Mouse (Mus musculus): ENCODE measurements around the gene Thop1. TPM values are rescaled to one million over a fixed set of nuclear protein-coding genes. Genes with fewer than 3 reads are reported as not detected.
"Not testable (repeated sequence)": the region's sequence is repeated elsewhere in the genome, so short reads cannot be mapped to it uniquely, and the experiment has no call there.

Gene Thop1
- polyA plus RNA-seq, 1 experiment from 2014 or later = 60.0 TPM

GRCm38 (mm10) chr10:81036251-81036650 is 33.6 kb upstream of the Thop1 start:
- no peak overlapping the region for H3K4me3 ChIP-seq
- H3K27ac ChIP-seq (replicated peaks) = no peak overlapping the region
- H3K9me3 ChIP-seq = no peaks in the 10 kb centered on the region
- peaks cover 18% of the 10 kb centered on the region for H3K36me3 ChIP-seq
- no peaks in the 10 kb centered on the region for H3K27me3 ChIP-seq
- H3K4me2 ChIP-seq (replicated peaks) = no peak overlapping the region
- no peak overlapping the region for H3K9ac ChIP-seq (replicated peaks)
- ATAC-seq (replicated peaks) = no peak
- WGBS = 82% methylated on average over 7 of the region's 7 CpGs
- H3K4me1 ChIP-seq = peaks cover 14% of the 10 kb centered on the region

DNA sequence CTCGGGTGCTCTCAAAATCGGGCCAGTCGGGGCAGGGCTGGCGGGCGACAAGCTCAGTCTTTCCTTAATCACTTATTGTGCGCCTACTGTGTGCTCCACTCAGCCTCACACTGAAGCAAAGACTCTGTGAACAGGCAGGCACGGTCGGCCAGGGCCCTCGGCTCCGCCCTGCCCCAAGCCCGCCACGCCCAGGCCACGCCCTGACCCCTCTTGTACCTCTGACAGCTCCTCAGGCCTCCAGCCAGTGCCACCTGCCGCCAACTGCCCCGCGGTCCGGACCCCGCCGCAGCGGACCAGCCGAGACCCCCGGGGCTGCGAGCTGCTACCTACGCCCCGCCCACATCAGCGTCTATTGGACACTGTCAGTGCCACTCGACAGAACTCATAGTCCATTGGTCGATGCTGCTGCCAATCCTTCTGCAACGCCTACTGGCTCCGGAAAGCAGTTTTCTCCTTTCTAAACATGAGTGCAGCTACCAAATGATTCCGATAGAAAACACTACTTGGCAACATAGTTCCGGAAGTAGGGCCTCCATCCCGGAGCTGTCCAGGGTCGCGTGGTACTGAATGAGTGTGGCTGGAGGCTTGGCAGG is 32.8 kb upstream of the Thop1 start, which contains the start of gene Slc39a3:
Gene Slc39a3, minus strand, starts transcription at position 439 of the 593 bp plus-strand sequence.
- Histone ChIP-seq H3K36me3 (peaks cover 12% of the 10 kb centered on the region), H3K4me3 (peak within 1 kb of the TSS; percentile 57), H3K9ac (replicated peaks) (peak within 1 kb of the TSS; percentile 68), H3K4me2 (replicated peaks) (peak within 1 kb of the TSS; percentile 54), H3K9me3 (no peaks in the 10 kb centered on the region), H3K4me1 (peaks cover 14% of the 10 kb centered on the region), H3K27me3 (no peaks in the 10 kb centered on the region), H3K27ac (replicated peaks) (peak within 1 kb of the TSS; percentile 56)
- ATAC-seq (replicated peaks) = peak; percentile 99
- under 1% methylated on average over 35 of the region's 35 CpGs for WGBS

DNA sequence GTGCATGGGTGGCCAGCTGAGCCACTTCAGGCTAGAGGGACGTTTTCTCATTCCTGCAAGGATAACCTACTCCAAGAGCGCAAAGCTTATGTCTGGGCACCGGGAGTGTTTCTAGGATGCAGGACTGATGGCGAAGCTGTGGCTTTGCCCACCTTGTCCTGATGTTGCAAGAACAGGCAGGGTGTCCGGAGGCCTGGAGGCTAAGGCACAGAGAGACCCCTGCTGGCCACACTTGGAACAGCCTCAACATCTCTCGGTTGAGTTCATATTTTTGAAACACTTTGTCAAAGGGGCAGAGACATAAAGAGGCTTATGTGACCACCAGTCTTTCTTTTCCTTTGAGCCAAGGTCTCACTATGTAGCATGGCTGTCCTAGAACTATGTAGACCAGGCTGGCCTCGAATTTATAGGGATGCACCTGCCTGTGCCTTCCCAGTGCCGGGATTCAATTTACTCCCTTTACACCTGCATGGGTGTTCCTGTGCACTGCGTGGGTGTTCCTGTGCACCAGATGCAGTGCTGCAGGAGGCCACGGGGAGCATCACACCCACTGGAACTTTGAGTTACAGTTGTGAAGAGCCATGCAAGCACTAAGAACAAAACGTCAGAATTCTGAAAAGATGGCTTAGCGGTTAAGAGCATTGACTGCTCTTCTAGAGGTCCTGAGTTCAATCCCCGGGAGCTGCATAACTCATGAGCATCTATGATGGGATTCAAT is 28.2 kb upstream of the Thop1 start:
- Histone ChIP-seq H3K27me3 (no peaks in the 10 kb centered on the region), H3K36me3 (peaks cover 40% of the 10 kb centered on the region), H3K4me1 (peaks cover 5% of the 10 kb centered on the region), H3K4me2 (replicated peaks) (no peak overlapping the region), H3K9me3 (no peaks in the 10 kb centered on the region), H3K4me3 (no peak overlapping the region), H3K27ac (replicated peaks) (no peak overlapping the region), H3K9ac (replicated peaks) (no peak overlapping the region)
- 35% methylated on average over 13 of the region's 13 CpGs for WGBS
- ATAC-seq (replicated peaks) = no peak

DNA sequence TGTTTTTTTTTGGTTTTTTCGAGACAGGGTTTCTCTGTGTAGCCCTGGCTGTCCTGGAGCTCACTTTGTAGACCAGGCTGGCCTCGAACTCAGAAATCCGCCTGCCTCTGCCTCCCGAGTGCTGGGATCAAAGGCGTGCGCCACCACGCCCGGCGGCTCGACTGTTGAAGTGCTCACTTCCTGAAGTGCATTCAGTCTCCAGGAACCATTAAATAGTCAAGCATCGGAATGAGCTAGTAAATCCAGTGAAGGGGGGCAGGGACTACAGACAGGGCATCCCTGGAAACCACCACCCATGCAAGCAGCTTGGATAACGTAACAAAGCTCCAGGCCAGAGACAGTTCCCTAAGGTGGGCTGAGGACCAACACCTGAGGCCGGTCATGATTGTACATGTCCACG is 24.6 kb upstream of the Thop1 start:
- WGBS = 95% methylated on average over 14 of the region's 14 CpGs

GRCm38 (mm10) chr10:81050645-81051044 is 19.2 kb upstream of the Thop1 start:
- Histone ChIP-seq H3K9me3 (no peaks in the 10 kb centered on the region), H3K27ac (replicated peaks) (no peak overlapping the region), H3K27me3 (no peaks in the 10 kb centered on the region), H3K4me1 (no peaks in the 10 kb centered on the region), H3K4me2 (replicated peaks) (no peak overlapping the region), H3K9ac (replicated peaks) (no peak overlapping the region), H3K36me3 (peaks cover 64% of the 10 kb centered on the region), H3K4me3 (no peak overlapping the region)
- ATAC-seq (replicated peaks) = no peak; the same call in 1 of the 2 replicates
- WGBS = 95% methylated on average over 4 of the region's 4 CpGs

More for the DNA sequence above, 24.6 kb upstream of the Thop1 start:
- peaks cover 76% of the 10 kb centered on the region for H3K36me3 ChIP-seq
- not testable (repeated sequence) for H3K27me3 ChIP-seq; H3K27ac ChIP-seq (replicated peaks); H3K9ac ChIP-seq (replicated peaks); H3K4me3 ChIP-seq; H3K4me1 ChIP-seq; H3K4me2 ChIP-seq (replicated peaks); H3K9me3 ChIP-seq; ATAC-seq (replicated peaks)

- ATAC-seq (replicated peaks) = no peak; the same call in 1 of the 2 replicates
- Histone ChIP-seq H3K4me3 (no peak overlapping the region), H3K9ac (replicated peaks) (no peak overlapping the region), H3K4me2 (replicated peaks) (no peak overlapping the region), H3K36me3 (peaks cover 60% of the 10 kb centered on the region), H3K4me1 (no peaks in the 10 kb centered on the region), H3K27ac (replicated peaks) (no peak overlapping the region), H3K27me3 (no peaks in the 10 kb centered on the region), H3K9me3 (no peaks in the 10 kb centered on the region)
- 95% methylated on average over 6 of the region's 6 CpGs for WGBS
Measured at GRCm38 (mm10) chr10:81051133-81051532, 18.7 kb upstream of the Thop1 start.

DNA sequence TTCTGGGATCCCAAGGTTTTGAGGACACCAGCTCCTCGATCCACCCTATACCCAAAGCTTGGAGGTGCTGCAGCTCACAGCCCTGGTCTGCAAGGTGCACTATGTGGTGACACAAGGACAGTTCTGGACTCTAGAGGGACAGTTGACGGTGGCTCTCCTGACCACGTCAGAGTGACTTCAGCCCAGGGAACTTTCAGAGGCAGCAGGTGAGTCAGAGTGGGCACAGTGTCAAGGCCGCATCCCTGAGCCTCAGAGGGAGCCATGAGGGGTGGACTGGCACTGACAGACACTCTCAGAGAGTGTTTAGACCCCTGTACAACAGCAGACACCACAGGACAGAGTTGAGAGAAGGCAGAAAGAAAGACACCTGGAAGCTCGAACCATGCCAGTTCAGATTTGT is 17.3 kb upstream of the Thop1 start:
- Histone ChIP-seq H3K4me3 (no peak overlapping the region), H3K9me3 (no peaks in the 10 kb centered on the region), H3K4me2 (replicated peaks) (no peak overlapping the region), H3K27ac (replicated peaks) (no peak overlapping the region), H3K36me3 (peaks cover 45% of the 10 kb centered on the region), H3K9ac (replicated peaks) (no peak overlapping the region), H3K27me3 (no peaks in the 10 kb centered on the region), H3K4me1 (peaks cover 14% of the 10 kb centered on the region)
- 92% methylated on average over 5 of the region's 5 CpGs for WGBS
- ATAC-seq (replicated peaks) = no peak

DNA sequence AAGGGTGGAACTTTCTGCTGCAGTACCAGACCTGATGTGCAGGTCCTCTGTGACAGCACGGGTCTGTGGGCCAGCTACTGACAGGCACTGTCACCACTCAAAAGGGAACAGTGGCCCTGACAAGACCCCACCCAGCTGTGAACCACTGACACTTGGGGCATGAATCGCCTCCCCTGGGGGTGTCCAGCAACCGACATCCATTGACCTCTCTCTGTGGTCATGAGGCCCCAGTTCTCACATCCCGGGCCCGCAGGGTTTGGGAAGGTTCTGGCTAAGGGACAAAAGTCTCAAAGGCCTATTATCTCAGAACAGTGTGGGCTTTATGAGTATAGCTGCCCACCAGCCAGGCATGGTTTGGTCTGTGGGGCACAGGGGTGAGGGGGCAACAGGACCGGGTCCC is 14.7 kb upstream of the Thop1 start:
- Histone ChIP-seq H3K9ac (replicated peaks) (no peak overlapping the region), H3K9me3 (no peaks in the 10 kb centered on the region), H3K27me3 (no peaks in the 10 kb centered on the region), H3K27ac (replicated peaks) (no peak overlapping the region), H3K4me1 (peaks cover 33% of the 10 kb centered on the region), H3K4me2 (replicated peaks) (no peak overlapping the region), H3K4me3 (no peak overlapping the region), H3K36me3 (peaks cover 19% of the 10 kb centered on the region)
- no peak for ATAC-seq (replicated peaks)
- WGBS = 88% methylated on average over 6 of the region's 6 CpGs

DNA sequence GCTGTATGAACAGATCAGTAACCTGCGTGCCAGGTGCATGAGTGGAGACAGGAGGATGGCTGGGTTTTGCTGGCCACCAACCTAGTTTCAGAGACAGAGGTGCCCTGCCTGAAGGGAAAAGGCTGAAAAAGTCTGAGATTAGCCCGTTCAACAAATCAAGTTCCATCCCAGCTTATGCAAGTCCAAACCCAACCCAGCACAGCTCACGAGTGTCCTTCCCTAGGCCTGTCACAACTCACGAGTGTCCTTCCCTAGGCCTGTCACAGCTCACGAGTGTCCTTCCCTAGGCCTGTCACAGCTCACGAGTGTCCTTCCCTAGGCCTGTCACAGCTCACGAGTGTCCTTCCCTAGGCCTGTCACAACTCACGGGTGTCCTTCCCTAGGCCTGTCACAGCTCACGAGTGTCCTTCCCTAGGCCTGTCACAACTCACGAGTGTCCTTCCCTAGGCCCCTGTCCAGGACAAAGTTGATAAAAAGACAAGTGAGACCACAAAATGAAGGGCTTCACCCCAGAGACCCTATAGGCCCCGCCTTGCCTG is 14.0 kb upstream of the Thop1 start:
- not testable (repeated sequence) for H3K9ac ChIP-seq (replicated peaks); H3K27me3 ChIP-seq
- 90% methylated on average over 11 of the region's 11 CpGs for WGBS

GRCm38 (mm10) chr10:81057406-81058130 is 12.3 kb upstream of the Thop1 start:
- no peak overlapping the region for H3K4me2 ChIP-seq (replicated peaks)
- no peaks in the 10 kb centered on the region for H3K27me3 ChIP-seq
- H3K36me3 ChIP-seq = no peaks in the 10 kb centered on the region
- H3K27ac ChIP-seq (replicated peaks) = no peak overlapping the region
- no peak overlapping the region for H3K9ac ChIP-seq (replicated peaks)
- 96% methylated on average over 23 of the region's 23 CpGs for WGBS
- peaks cover 37% of the 10 kb centered on the region for H3K4me1 ChIP-seq
- no peak overlapping the region for H3K4me3 ChIP-seq
- ATAC-seq (replicated peaks) = no peak
- no peaks in the 10 kb centered on the region for H3K9me3 ChIP-seq

More for the DNA sequence above, 14.0 kb upstream of the Thop1 start:
- H3K27ac ChIP-seq (replicated peaks); H3K4me2 ChIP-seq (replicated peaks); ATAC-seq (replicated peaks); H3K4me3 ChIP-seq; H3K9me3 ChIP-seq: not testable (repeated sequence)
- Histone ChIP-seq H3K36me3 (peaks cover 12% of the 10 kb centered on the region), H3K4me1 (peaks cover 37% of the 10 kb centered on the region)

DNA sequence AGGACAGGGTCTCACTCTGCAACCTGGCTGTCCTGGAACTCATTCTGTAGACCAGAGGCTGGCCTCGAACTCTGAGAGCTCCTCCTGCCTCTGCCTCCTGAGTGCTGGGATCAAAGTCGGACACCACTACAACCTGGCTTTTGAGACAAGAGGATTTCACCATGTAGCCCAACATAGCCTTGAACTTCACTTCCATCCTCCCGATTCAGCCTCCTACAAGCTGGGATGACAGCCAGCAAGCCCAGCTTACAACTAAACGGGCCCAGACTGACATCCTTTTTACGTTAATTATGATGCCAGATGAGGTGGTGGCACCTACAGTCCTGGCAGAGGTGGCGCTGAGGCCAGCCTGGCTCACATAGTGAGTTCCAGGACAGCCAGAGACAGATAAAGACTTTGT is 10.9 kb upstream of the Thop1 start:
- H3K9ac ChIP-seq (replicated peaks) = 0 out of 2 replicates have a peak overlapping the region, but pooled peaks have one; percentile 84
- no peaks in the 10 kb centered on the region for H3K9me3 ChIP-seq
- no peaks in the 10 kb centered on the region for H3K36me3 ChIP-seq
- H3K4me1 ChIP-seq = peaks cover 37% of the 10 kb centered on the region
- 83% methylated on average over 6 of the region's 6 CpGs for WGBS
- no peaks in the 10 kb centered on the region for H3K27me3 ChIP-seq
- ATAC-seq (replicated peaks) = no peak
- H3K4me2 ChIP-seq (replicated peaks) = peak overlapping the region; percentile 92
- H3K4me3 ChIP-seq = peak overlapping the region; percentile 93
- H3K27ac ChIP-seq (replicated peaks) = no peak overlapping the region

Data from forebrain, embryonic 15.5 days (tissue).